Mouse (Mus musculus): ENCODE results near the gene Spi1. TPM values are rescaled to one million over a fixed set of nuclear protein-coding genes. Genes with fewer than 3 reads are reported as not detected.

The Spi1 gene
- total and polyA plus RNA-seq, 2 experiments from 2014 or later = 3.9 to 5.1 TPM

GRCm38 (mm10) chr2:91121011-91121410, 38.8 kb downstream of the Spi1 start:
- Histone ChIP-seq H3K36me3 (ENCODE audit: insufficient read depth) (no peaks in the 10 kb centered on the region), H3K4me1 (ENCODE audit: insufficient read depth) (no peaks in the 10 kb centered on the region), H3K4me2 (ENCODE audit: low read depth) (no peak overlapping the region), H3K27ac (ENCODE audit: low read depth, low read length) (no peak overlapping the region), H3K4me3 (ENCODE audit: low read depth, low read length) (no peak overlapping the region), H3K9ac (no peak overlapping the region), H3K27me3 (ENCODE audit: insufficient read depth, low read length) (no peaks in the 10 kb centered on the region), H3K9me3 (ENCODE audit: low read length) (no peaks in the 10 kb centered on the region)
- no peak for ATAC-seq
- 86% methylated on average over 6 of the region's 6 CpGs for WGBS
- TF ChIP-seq CTCF (IDR thresholded peaks at IDR 0.05; ENCODE audit: low read depth) = no peak
- DNase-seq = no peak

GRCm38 (mm10) chr2:91121497-91121896, 39.3 kb downstream of the Spi1 start:
- DNase-seq = no peak
- no peak for TF ChIP-seq CTCF (IDR thresholded peaks at IDR 0.05; ENCODE audit: low read depth)
- Histone ChIP-seq H3K27ac (ENCODE audit: low read depth, low read length) (no peak overlapping the region), H3K4me2 (ENCODE audit: low read depth) (no peak overlapping the region), H3K27me3 (ENCODE audit: insufficient read depth, low read length) (no peaks in the 10 kb centered on the region), H3K4me1 (ENCODE audit: insufficient read depth) (no peaks in the 10 kb centered on the region), H3K9me3 (ENCODE audit: low read length) (no peaks in the 10 kb centered on the region), H3K4me3 (ENCODE audit: low read depth, low read length) (no peak overlapping the region), H3K36me3 (ENCODE audit: insufficient read depth) (no peaks in the 10 kb centered on the region), H3K9ac (no peak overlapping the region)
- 60% methylated on average over 8 of the region's 8 CpGs for WGBS
- ATAC-seq = no peak

- Histone ChIP-seq H3K9ac (no peak overlapping the region), H3K4me3 (ENCODE audit: low read depth, low read length) (no peak overlapping the region)
- no peak for TF ChIP-seq CTCF (IDR thresholded peaks at IDR 0.05; ENCODE audit: low read depth)
Observed at GRCm38 (mm10) chr2:91123521-91123920, 41.3 kb downstream of the Spi1 start.

GRCm38 (mm10) chr2:91125101-91125500, 42.9 kb downstream of the Spi1 start:
- no peak for TF ChIP-seq CTCF (IDR thresholded peaks at IDR 0.05; ENCODE audit: low read depth)
- Histone ChIP-seq H3K4me2 (ENCODE audit: low read depth) (no peak overlapping the region), H3K9me3 (ENCODE audit: low read length) (no peaks in the 10 kb centered on the region), H3K4me1 (ENCODE audit: insufficient read depth) (no peaks in the 10 kb centered on the region), H3K27me3 (ENCODE audit: insufficient read depth, low read length) (no peaks in the 10 kb centered on the region), H3K4me3 (ENCODE audit: low read depth, low read length) (no peak overlapping the region), H3K9ac (no peak overlapping the region), H3K36me3 (ENCODE audit: insufficient read depth) (no peaks in the 10 kb centered on the region), H3K27ac (ENCODE audit: low read depth, low read length) (no peak overlapping the region)
- ATAC-seq = no peak
- 81% methylated on average over 10 of the region's 10 CpGs for WGBS
- no peak for DNase-seq

More at GRCm38 (mm10) chr2:91123521-91123920, 41.3 kb downstream of the Spi1 start:
- H3K4me2 ChIP-seq (ENCODE audit: low read depth) = no peak overlapping the region
- no peak overlapping the region for H3K27ac ChIP-seq (ENCODE audit: low read depth, low read length)
- H3K27me3 ChIP-seq (ENCODE audit: insufficient read depth, low read length) = no peaks in the 10 kb centered on the region
- no peaks in the 10 kb centered on the region for H3K9me3 ChIP-seq (ENCODE audit: low read length)
- ATAC-seq (no peak), DNase-seq (no peak)
- H3K4me1 ChIP-seq (ENCODE audit: insufficient read depth) = no peaks in the 10 kb centered on the region
- H3K36me3 ChIP-seq (ENCODE audit: insufficient read depth) = no peaks in the 10 kb centered on the region
- 82% methylated on average over 6 of the region's 6 CpGs for WGBS

GRCm38 (mm10) chr2:91128761-91129160, 46.6 kb downstream of the Spi1 start:
- no peak for DNase-seq
- no peak for ATAC-seq
- Histone ChIP-seq H3K9ac (no peak overlapping the region), H3K27me3 (ENCODE audit: insufficient read depth, low read length) (no peaks in the 10 kb centered on the region), H3K9me3 (ENCODE audit: low read length) (no peaks in the 10 kb centered on the region), H3K27ac (ENCODE audit: low read depth, low read length) (no peak overlapping the region), H3K4me2 (ENCODE audit: low read depth) (no peak overlapping the region), H3K36me3 (ENCODE audit: insufficient read depth) (no peaks in the 10 kb centered on the region), H3K4me3 (ENCODE audit: low read depth, low read length) (no peak overlapping the region), H3K4me1 (ENCODE audit: insufficient read depth) (no peaks in the 10 kb centered on the region)
- TF ChIP-seq CTCF (IDR thresholded peaks at IDR 0.05; ENCODE audit: low read depth) = no peak
- WGBS = 86% methylated on average over 5 of the region's 5 CpGs

GRCm38 (mm10) chr2:91130126-91130525, 47.9 kb downstream of the Spi1 start:
- TF ChIP-seq CTCF (IDR thresholded peaks at IDR 0.05; ENCODE audit: low read depth) = no peak
- no peaks in the 10 kb centered on the region for H3K36me3 ChIP-seq (ENCODE audit: insufficient read depth)
- no peak overlapping the region for H3K4me2 ChIP-seq (ENCODE audit: low read depth)
- 86% methylated on average over 6 of the region's 6 CpGs for WGBS
- no peaks in the 10 kb centered on the region for H3K9me3 ChIP-seq (ENCODE audit: low read length)
- H3K4me3 ChIP-seq (ENCODE audit: low read depth, low read length) = no peak overlapping the region
- no peaks in the 10 kb centered on the region for H3K27me3 ChIP-seq (ENCODE audit: insufficient read depth, low read length)
- no peaks in the 10 kb centered on the region for H3K4me1 ChIP-seq (ENCODE audit: insufficient read depth)
- H3K27ac ChIP-seq (ENCODE audit: low read depth, low read length) = no peak overlapping the region
- DNase-seq = no peak
- no peak overlapping the region for H3K9ac ChIP-seq
- no peak for ATAC-seq

GRCm38 (mm10) chr2:91131251-91131650, 49.1 kb downstream of the Spi1 start:
- 0 out of 2 replicates have a peak, but pooled peaks cover 2% of the 10 kb centered on the region for H3K36me3 ChIP-seq (ENCODE audit: insufficient read depth)
- H3K9ac ChIP-seq = no peak overlapping the region
- H3K4me1 ChIP-seq (ENCODE audit: insufficient read depth) = no peaks in the 10 kb centered on the region
- no peaks in the 10 kb centered on the region for H3K9me3 ChIP-seq (ENCODE audit: low read length)
- DNase-seq (no peak), ATAC-seq (no peak)
- H3K27ac ChIP-seq (ENCODE audit: low read depth, low read length) = no peak overlapping the region
- H3K27me3 ChIP-seq (ENCODE audit: insufficient read depth, low read length) = no peaks in the 10 kb centered on the region
- H3K4me2 ChIP-seq (ENCODE audit: low read depth) = no peak overlapping the region
- no peak for TF ChIP-seq CTCF (IDR thresholded peaks at IDR 0.05; ENCODE audit: low read depth)
- 93% methylated on average over 15 of the region's 15 CpGs for WGBS
- no peak overlapping the region for H3K4me3 ChIP-seq (ENCODE audit: low read depth, low read length)

- TF ChIP-seq CTCF (IDR thresholded peaks at IDR 0.05; ENCODE audit: low read depth) = no peak
- 81% methylated on average over 3 of the region's 3 CpGs for WGBS
- ATAC-seq (no peak), DNase-seq (no peak)
- H3K36me3 ChIP-seq (ENCODE audit: insufficient read depth) = peaks cover 9% of the 10 kb centered on the region; the same call in 1 of the 2 replicates
- H3K4me3 ChIP-seq (ENCODE audit: low read depth, low read length) = no peak overlapping the region
- H3K9ac ChIP-seq = no peak overlapping the region
- H3K27ac ChIP-seq (ENCODE audit: low read depth, low read length) = no peak overlapping the region
- no peaks in the 10 kb centered on the region for H3K4me1 ChIP-seq (ENCODE audit: insufficient read depth)
- H3K27me3 ChIP-seq (ENCODE audit: insufficient read depth, low read length) = no peaks in the 10 kb centered on the region
- no peaks in the 10 kb centered on the region for H3K9me3 ChIP-seq (ENCODE audit: low read length)
- no peak overlapping the region for H3K4me2 ChIP-seq (ENCODE audit: low read depth)
Observed at GRCm38 (mm10) chr2:91132035-91132434, 49.8 kb downstream of the Spi1 start.

Measured in forebrain, postnatal 0 days (tissue).